Mouse (Mus musculus): ENCODE measurements around the gene Ethe1. TPM values are rescaled to one million over a fixed set of nuclear protein-coding genes. Genes with fewer than 3 reads are reported as not detected.

Gene Ethe1
- polyA plus RNA-seq, 1 experiment from 2014 or later = 43.7 TPM

DNA sequence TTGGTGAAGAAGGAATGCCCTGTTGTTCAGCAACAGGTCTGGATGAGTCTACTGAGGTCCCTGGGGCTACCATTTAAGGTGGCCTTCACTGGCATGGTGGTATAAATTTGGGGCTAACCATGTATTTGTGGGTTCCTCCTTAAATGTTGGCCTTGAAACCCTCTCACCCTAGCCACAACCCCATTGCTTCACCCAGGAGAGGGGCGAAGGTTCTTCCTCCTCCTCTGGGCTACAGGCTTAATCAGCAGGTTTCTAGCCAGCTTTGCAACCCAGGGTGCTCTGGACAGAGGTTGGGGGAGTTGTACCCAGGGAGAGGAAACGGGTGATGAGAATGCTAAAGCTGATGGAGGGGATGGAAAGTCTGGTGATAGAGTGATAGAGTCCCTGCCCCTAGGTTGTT is 8.1 kb downstream of the Ethe1 start:
- no peak overlapping the region for H3K27ac ChIP-seq

GRCm38 (mm10) chr7:24598121-24598520 is 10.8 kb downstream of the Ethe1 start:
- H3K4me1 ChIP-seq (replicated peaks; ENCODE audit: insufficient read depth, low read length) = peaks cover 5% of the 10 kb centered on the region
- H3K27me3 ChIP-seq (ENCODE audit: insufficient read depth, low read length) = no peaks in the 10 kb centered on the region
- 75% methylated on average over 4 of the region's 4 CpGs for WGBS
- TF ChIP-seq CTCF (IDR thresholded peaks at IDR 0.05; ENCODE audit: low read depth) = no peak
- DNase-seq (ENCODE audit: low spot score) (no peak), ATAC-seq (replicated peaks; ENCODE audit: low FRiP score, low read depth) (no peak)
- no peak overlapping the region for H3K4me3 ChIP-seq (replicated peaks; ENCODE audit: low read depth, low read length)
- no peak overlapping the region for H3K27ac ChIP-seq
- no peaks in the 10 kb centered on the region for H3K36me3 ChIP-seq (ENCODE audit: insufficient read depth, low read length)
- H3K4me2 ChIP-seq (ENCODE audit: low read length) = no peak overlapping the region
- no peaks in the 10 kb centered on the region for H3K9me3 ChIP-seq (replicated peaks; ENCODE audit: low read length)
- H3K9ac ChIP-seq (ENCODE audit: low read depth, low read length) = no peak overlapping the region

More for the DNA sequence above, 8.1 kb downstream of the Ethe1 start:
- no peaks in the 10 kb centered on the region for H3K27me3 ChIP-seq (ENCODE audit: insufficient read depth, low read length)
- WGBS = 81% methylated on average over 2 of the region's 2 CpGs
- no peak overlapping the region for H3K9ac ChIP-seq (ENCODE audit: low read depth, low read length)
- ATAC-seq (replicated peaks; ENCODE audit: low FRiP score, low read depth) (no peak), DNase-seq (ENCODE audit: low spot score) (no peak)
- peaks cover 8% of the 10 kb centered on the region for H3K4me1 ChIP-seq (replicated peaks; ENCODE audit: insufficient read depth, low read length)
- no peaks in the 10 kb centered on the region for H3K9me3 ChIP-seq (replicated peaks; ENCODE audit: low read length)
- no peak for TF ChIP-seq CTCF (IDR thresholded peaks at IDR 0.05; ENCODE audit: low read depth)
- H3K4me3 ChIP-seq (replicated peaks; ENCODE audit: low read depth, low read length) = no peak overlapping the region
- H3K4me2 ChIP-seq (ENCODE audit: low read length) = no peak overlapping the region
- no peaks in the 10 kb centered on the region for H3K36me3 ChIP-seq (ENCODE audit: insufficient read depth, low read length)

- peak; percentile 39; the same call in 1 of the 2 replicates for TF ChIP-seq CTCF (IDR thresholded peaks at IDR 0.05; ENCODE audit: low read depth)
- 83% methylated on average over 15 of the region's 15 CpGs for WGBS
- Histone ChIP-seq H3K36me3 (ENCODE audit: insufficient read depth, low read length) (0 out of 2 replicates have a peak, but pooled peaks cover 3% of the 10 kb centered on the region), H3K4me2 (ENCODE audit: low read length) (no peak overlapping the region), H3K27ac (no peak overlapping the region), H3K9ac (ENCODE audit: low read depth, low read length) (no peak overlapping the region), H3K27me3 (ENCODE audit: insufficient read depth, low read length) (no peaks in the 10 kb centered on the region), H3K9me3 (replicated peaks; ENCODE audit: low read length) (no peaks in the 10 kb centered on the region), H3K4me1 (replicated peaks; ENCODE audit: insufficient read depth, low read length) (peaks cover 2% of the 10 kb centered on the region), H3K4me3 (replicated peaks; ENCODE audit: low read depth, low read length) (no peak overlapping the region)
- ATAC-seq (replicated peaks; ENCODE audit: low FRiP score, low read depth) = no peak
- DNase-seq (ENCODE audit: low spot score) = no peak
Observed at GRCm38 (mm10) chr7:24599211-24600067, 12.1 kb downstream of the Ethe1 start.

- Histone ChIP-seq H3K27me3 (ENCODE audit: insufficient read depth, low read length) (no peaks in the 10 kb centered on the region), H3K36me3 (ENCODE audit: insufficient read depth, low read length) (0 out of 2 replicates have a peak, but pooled peaks cover 3% of the 10 kb centered on the region), H3K4me1 (replicated peaks; ENCODE audit: insufficient read depth, low read length) (no peaks in the 10 kb centered on the region), H3K9ac (ENCODE audit: low read depth, low read length) (no peak overlapping the region), H3K27ac (no peak overlapping the region), H3K9me3 (replicated peaks; ENCODE audit: low read length) (no peaks in the 10 kb centered on the region), H3K4me3 (replicated peaks; ENCODE audit: low read depth, low read length) (no peak overlapping the region), H3K4me2 (ENCODE audit: low read length) (no peak overlapping the region)
- DNase-seq (ENCODE audit: low spot score) = peak; percentile 98
- TF ChIP-seq CTCF (IDR thresholded peaks at IDR 0.05; ENCODE audit: low read depth) = peak; percentile 100
- WGBS = 5% methylated on average over 13 of the region's 13 CpGs
- ATAC-seq (replicated peaks; ENCODE audit: low FRiP score, low read depth) = peak; percentile 82
Observed at GRCm38 (mm10) chr7:24600941-24601597, 13.7 kb downstream of the Ethe1 start.

GRCm38 (mm10) chr7:24605561-24605960 is 18.2 kb downstream of the Ethe1 start:
- no peak for TF ChIP-seq CTCF (IDR thresholded peaks at IDR 0.05; ENCODE audit: low read depth)
- DNase-seq (ENCODE audit: low spot score) (no peak), ATAC-seq (replicated peaks; ENCODE audit: low FRiP score, low read depth) (no peak)
- no peak overlapping the region for H3K9ac ChIP-seq (ENCODE audit: low read depth, low read length)
- 84% methylated on average over 7 of the region's 7 CpGs for WGBS
- no peak overlapping the region for H3K4me2 ChIP-seq (ENCODE audit: low read length)
- H3K36me3 ChIP-seq (ENCODE audit: insufficient read depth, low read length) = 0 out of 2 replicates have a peak, but pooled peaks cover 3% of the 10 kb centered on the region
- no peaks in the 10 kb centered on the region for H3K27me3 ChIP-seq (ENCODE audit: insufficient read depth, low read length)
- no peak overlapping the region for H3K27ac ChIP-seq
- no peak overlapping the region for H3K4me3 ChIP-seq (replicated peaks; ENCODE audit: low read depth, low read length)
- H3K4me1 ChIP-seq (replicated peaks; ENCODE audit: insufficient read depth, low read length) = peaks cover 5% of the 10 kb centered on the region; the same call in 1 of the 2 replicates
- H3K9me3 ChIP-seq (replicated peaks; ENCODE audit: low read length) = no peaks in the 10 kb centered on the region

GRCm38 (mm10) chr7:24606046-24606445 is 18.7 kb downstream of the Ethe1 start:
- Histone ChIP-seq H3K36me3 (ENCODE audit: insufficient read depth, low read length) (0 out of 2 replicates have a peak, but pooled peaks cover 3% of the 10 kb centered on the region), H3K9me3 (replicated peaks; ENCODE audit: low read length) (no peaks in the 10 kb centered on the region), H3K27ac (no peak overlapping the region), H3K9ac (ENCODE audit: low read depth, low read length) (no peak overlapping the region), H3K4me1 (replicated peaks; ENCODE audit: insufficient read depth, low read length) (peaks cover 7% of the 10 kb centered on the region; the same call in 1 of the 2 replicates), H3K4me3 (replicated peaks; ENCODE audit: low read depth, low read length) (no peak overlapping the region), H3K27me3 (ENCODE audit: insufficient read depth, low read length) (no peaks in the 10 kb centered on the region), H3K4me2 (ENCODE audit: low read length) (no peak overlapping the region)
- no peak for ATAC-seq (replicated peaks; ENCODE audit: low FRiP score, low read depth)
- WGBS = 77% methylated on average over 7 of the region's 7 CpGs
- no peak for TF ChIP-seq CTCF (IDR thresholded peaks at IDR 0.05; ENCODE audit: low read depth)
- no peak for DNase-seq (ENCODE audit: low spot score)

All from kidney, postnatal 0 days (tissue).